Mouse (Mus musculus) erythroblast, embryonic 14.5 days (primary cell): Measurements from ENCODE around the gene Bptf. TPM values are rescaled to one million over a fixed set of nuclear protein-coding genes. Genes with fewer than 3 reads are reported as not detected.

Source experiments
- H3K27me3 ChIP-seq: 2 replicates; pipeline ENCODE4 v1.6.1; 2012; ENCODE audit warnings: inconsistent platforms; ENCODE audit not compliant: control insufficient read depth
- H3K36me3 ChIP-seq: 2 replicates; pipeline ENCODE4 v1.6.1; 2012; ENCODE audit warnings: mild to moderate bottlenecking, inconsistent platforms; ENCODE audit not compliant: control insufficient read depth
- H3K4me1 ChIP-seq: 2 replicates; pipeline ENCODE4 v1.6.1; 2012; ENCODE audit warnings: inconsistent platforms; ENCODE audit not compliant: control insufficient read depth
- H3K4me3 ChIP-seq: replicated peaks from 2 replicates; pipeline ENCODE3; 2012; ENCODE audit warnings: moderate library complexity, mild to moderate bottlenecking, inconsistent platforms
- H3K9me3 ChIP-seq: 2 replicates; pipeline ENCODE4 v1.6.1; 2012; ENCODE audit warnings: low read length, inconsistent platforms, mixed read lengths; ENCODE audit not compliant: control insufficient read depth
- GATA1 ChIP-seq: IDR thresholded peaks from 2 replicates; pipeline ENCODE4 v1.6.1; 2012; ENCODE audit warnings: low read length, inconsistent platforms, mixed read lengths
- TAL1 ChIP-seq: IDR thresholded peaks from 3 replicates; pipeline ENCODE4 v1.6.1; 2012; ENCODE audit warnings: low read length, inconsistent platforms, mixed read lengths
- polyA plus RNA-seq: library from polyadenylated mRNA; stranded (reverse); fragments of >175 nt; gene quantifications from 2 replicates; pipeline ENCODE4 v1.2.3, GENCODE M21; 2012

Gene Bptf
- polyA plus RNA-seq, 1 experiment = 6.8 TPM

GRCm38 (mm10) chr11:107125011-107125410 is 6.9 kb downstream of the Bptf start:
- no peaks in the 10 kb centered on the region for H3K9me3 ChIP-seq
- TF ChIP-seq TAL1 (no peak), GATA1 (no peak)
- peaks cover 32% of the 10 kb centered on the region for H3K4me1 ChIP-seq
- peaks cover 10% of the 10 kb centered on the region for H3K36me3 ChIP-seq
- H3K27me3 ChIP-seq = no peaks in the 10 kb centered on the region
- H3K4me3 ChIP-seq = no peak overlapping the region

GRCm38 (mm10) chr11:107124327-107124731 is 7.6 kb downstream of the Bptf start:
- no peaks in the 10 kb centered on the region for H3K27me3 ChIP-seq
- peaks cover 25% of the 10 kb centered on the region for H3K4me1 ChIP-seq
- no peaks in the 10 kb centered on the region for H3K9me3 ChIP-seq
- TF ChIP-seq TAL1 = no peak
- no peak for TF ChIP-seq GATA1
- peaks cover 10% of the 10 kb centered on the region for H3K36me3 ChIP-seq
- peak overlapping the region; percentile 3 for H3K4me3 ChIP-seq

- Histone ChIP-seq H3K36me3 (peaks cover 13% of the 10 kb centered on the region), H3K4me1 (peaks cover 16% of the 10 kb centered on the region), H3K9me3 (no peaks in the 10 kb centered on the region), H3K27me3 (no peaks in the 10 kb centered on the region), H3K4me3 (no peak overlapping the region)
- no peak for TF ChIP-seq GATA1
- TF ChIP-seq TAL1 = no peak
Observed at GRCm38 (mm10) chr11:107117789-107118188, 14.1 kb downstream of the Bptf start.

GRCm38 (mm10) chr11:107113881-107114557 is 17.9 kb downstream of the Bptf start:
- Histone ChIP-seq H3K9me3 (no peaks in the 10 kb centered on the region), H3K4me3 (no peak overlapping the region), H3K4me1 (peaks cover 13% of the 10 kb centered on the region), H3K27me3 (no peaks in the 10 kb centered on the region), H3K36me3 (peaks cover 34% of the 10 kb centered on the region)
- TF ChIP-seq GATA1 (no peak), TAL1 (no peak)

GRCm38 (mm10) chr11:107113112-107113511 is 18.8 kb downstream of the Bptf start:
- TF ChIP-seq GATA1 (no peak), TAL1 (no peak)
- H3K4me3 ChIP-seq = no peak overlapping the region
- H3K4me1 ChIP-seq = peaks cover 14% of the 10 kb centered on the region
- no peaks in the 10 kb centered on the region for H3K9me3 ChIP-seq
- H3K36me3 ChIP-seq = peaks cover 40% of the 10 kb centered on the region
- no peaks in the 10 kb centered on the region for H3K27me3 ChIP-seq

- H3K36me3 ChIP-seq = peaks cover 42% of the 10 kb centered on the region
- no peak overlapping the region for H3K4me3 ChIP-seq
- H3K9me3 ChIP-seq = no peaks in the 10 kb centered on the region
- no peaks in the 10 kb centered on the region for H3K27me3 ChIP-seq
- TF ChIP-seq TAL1 (no peak), GATA1 (no peak)
- peaks cover 17% of the 10 kb centered on the region for H3K4me1 ChIP-seq
Observed at GRCm38 (mm10) chr11:107109669-107110068, 22.3 kb downstream of the Bptf start.

- no peak for TF ChIP-seq TAL1
- TF ChIP-seq GATA1 = no peak
- H3K4me3 ChIP-seq = no peak overlapping the region
- H3K27me3 ChIP-seq = no peaks in the 10 kb centered on the region
- H3K4me1 ChIP-seq = peaks cover 11% of the 10 kb centered on the region
- peaks cover 45% of the 10 kb centered on the region for H3K36me3 ChIP-seq
- no peaks in the 10 kb centered on the region for H3K9me3 ChIP-seq
Observed at GRCm38 (mm10) chr11:107108892-107109291, 23.0 kb downstream of the Bptf start.

GRCm38 (mm10) chr11:107107725-107108078 is 24.2 kb downstream of the Bptf start:
- Histone ChIP-seq H3K4me3 (no peak overlapping the region), H3K4me1 (peaks cover 17% of the 10 kb centered on the region), H3K9me3 (no peaks in the 10 kb centered on the region), H3K36me3 (peaks cover 48% of the 10 kb centered on the region), H3K27me3 (no peaks in the 10 kb centered on the region)
- TF ChIP-seq TAL1 (no peak), GATA1 (no peak)

GRCm38 (mm10) chr11:107106978-107107724 is 24.8 kb downstream of the Bptf start:
- H3K36me3 ChIP-seq = peaks cover 53% of the 10 kb centered on the region
- no peaks in the 10 kb centered on the region for H3K27me3 ChIP-seq
- H3K9me3 ChIP-seq = no peaks in the 10 kb centered on the region
- TF ChIP-seq GATA1 = no peak
- TF ChIP-seq TAL1 = no peak
- H3K4me3 ChIP-seq = no peak overlapping the region
- H3K4me1 ChIP-seq = peaks cover 22% of the 10 kb centered on the region

GRCm38 (mm10) chr11:107106461-107106860 is 25.5 kb downstream of the Bptf start:
- no peaks in the 10 kb centered on the region for H3K27me3 ChIP-seq
- H3K4me3 ChIP-seq = no peak overlapping the region
- peaks cover 54% of the 10 kb centered on the region for H3K36me3 ChIP-seq
- no peaks in the 10 kb centered on the region for H3K9me3 ChIP-seq
- no peak for TF ChIP-seq GATA1
- no peak for TF ChIP-seq TAL1
- H3K4me1 ChIP-seq = peaks cover 22% of the 10 kb centered on the region
